Mouse (Mus musculus) kidney, adult 18-20 months (tissue): Measurements from ENCODE around the gene Gpcpd1.
"Not testable (repeated sequence)": the region's sequence is repeated elsewhere in the genome, so short reads cannot be mapped to it uniquely, and the experiment has no call there.

ENCODE experiments used
- DNase-seq: peaks from one replicate; pipeline ENCODE4 v3.0.0; 2021

Gene Gpcpd1

GRCm38 (mm10) chr2:132587240-132587779, at the start of gene Gpcpd1:
Gpcpd1 (minus strand) TSS chr2:132587729.
- no peak for DNase-seq

- DNase-seq: no peak
Observed at GRCm38 (mm10) chr2:132636534-132636933, 49.0 kb upstream of the Gpcpd1 start.

- no peak for DNase-seq
Observed at GRCm38 (mm10) chr2:132628626-132629025, 41.1 kb upstream of the Gpcpd1 start.

DNA sequence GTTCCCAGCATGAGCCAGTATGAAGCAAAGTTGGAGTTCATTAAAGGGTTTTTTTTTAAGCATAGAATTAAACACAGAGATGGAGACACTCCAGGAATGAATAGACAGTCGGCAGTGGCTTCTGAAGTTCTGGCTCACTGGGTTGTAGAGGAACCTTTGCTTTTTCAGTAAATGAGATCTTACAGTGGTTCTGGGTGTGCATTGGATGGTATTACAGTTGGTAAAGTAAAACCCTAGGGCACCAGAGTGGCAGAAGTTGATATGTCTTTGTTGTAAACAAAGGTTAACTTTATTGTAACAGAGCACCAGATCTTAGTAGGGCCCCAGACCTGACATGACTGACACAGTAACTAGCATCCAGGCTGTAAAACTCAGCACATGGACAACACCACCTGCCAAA, 35.6 kb upstream of the Gpcpd1 start:
- no peak for DNase-seq

GRCm38 (mm10) chr2:132617693-132618092, 30.2 kb upstream of the Gpcpd1 start:
- no peak for DNase-seq

DNA sequence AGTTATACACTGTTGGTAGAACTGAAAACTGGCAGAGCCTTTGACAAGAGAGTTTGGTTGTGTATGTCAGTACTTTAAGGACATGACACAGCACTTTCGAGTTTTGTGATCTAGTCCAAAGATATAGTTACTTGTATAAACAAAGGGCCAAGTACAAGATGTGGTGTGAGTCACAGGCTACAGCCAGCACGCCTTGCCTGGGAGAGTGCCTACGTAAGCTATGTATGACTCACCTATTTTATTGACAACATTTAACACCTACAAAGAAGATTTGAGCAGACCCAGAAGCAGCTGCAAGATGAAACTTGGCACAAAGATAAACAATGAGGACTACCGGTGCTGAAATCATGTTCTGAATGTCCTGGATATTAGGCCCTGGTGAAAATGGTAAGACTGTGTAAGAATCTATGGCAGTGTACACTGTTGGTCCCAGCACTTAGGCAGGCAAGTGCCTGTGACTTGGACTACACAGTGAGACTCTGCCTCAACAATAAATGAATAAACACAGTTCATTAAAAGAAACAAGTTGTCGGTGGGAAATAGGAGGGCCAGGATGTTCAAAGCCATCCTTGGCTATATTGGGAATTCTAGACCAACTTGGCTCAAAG, 26.2 kb upstream of the Gpcpd1 start:
- no peak for DNase-seq

DNA sequence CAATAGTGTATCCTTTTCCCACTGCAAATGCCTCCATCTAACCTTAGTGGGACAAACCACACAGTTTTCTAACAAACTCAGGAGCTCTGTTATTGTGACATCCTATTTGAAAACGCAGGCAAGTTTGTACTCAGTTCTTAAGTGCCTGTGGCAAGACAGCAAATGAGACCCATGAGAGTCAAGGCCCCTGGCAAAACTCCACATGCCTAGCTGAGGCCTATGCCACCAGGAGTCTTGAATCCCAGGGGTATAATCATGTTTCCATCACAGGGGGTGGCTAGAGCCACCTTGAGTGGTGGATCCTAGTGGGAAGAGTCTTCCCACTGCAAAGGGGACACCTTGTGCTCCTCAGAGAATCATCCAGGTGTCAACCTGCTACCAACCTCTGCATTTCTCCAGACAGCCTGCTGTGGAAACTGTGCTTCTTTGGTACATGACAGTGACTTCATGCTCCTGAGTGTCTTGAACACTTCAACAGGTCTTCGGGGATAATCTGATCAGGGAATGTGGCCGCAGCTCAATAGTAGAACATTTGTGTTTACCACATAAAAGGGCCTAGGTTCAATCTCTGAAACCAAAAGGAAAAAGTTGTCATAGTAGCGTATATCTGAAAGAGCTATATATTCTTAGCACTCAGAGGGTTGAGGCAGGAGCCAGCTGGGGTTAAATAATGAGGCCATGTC, 24.2 kb upstream of the Gpcpd1 start:
- no peak for DNase-seq

DNA sequence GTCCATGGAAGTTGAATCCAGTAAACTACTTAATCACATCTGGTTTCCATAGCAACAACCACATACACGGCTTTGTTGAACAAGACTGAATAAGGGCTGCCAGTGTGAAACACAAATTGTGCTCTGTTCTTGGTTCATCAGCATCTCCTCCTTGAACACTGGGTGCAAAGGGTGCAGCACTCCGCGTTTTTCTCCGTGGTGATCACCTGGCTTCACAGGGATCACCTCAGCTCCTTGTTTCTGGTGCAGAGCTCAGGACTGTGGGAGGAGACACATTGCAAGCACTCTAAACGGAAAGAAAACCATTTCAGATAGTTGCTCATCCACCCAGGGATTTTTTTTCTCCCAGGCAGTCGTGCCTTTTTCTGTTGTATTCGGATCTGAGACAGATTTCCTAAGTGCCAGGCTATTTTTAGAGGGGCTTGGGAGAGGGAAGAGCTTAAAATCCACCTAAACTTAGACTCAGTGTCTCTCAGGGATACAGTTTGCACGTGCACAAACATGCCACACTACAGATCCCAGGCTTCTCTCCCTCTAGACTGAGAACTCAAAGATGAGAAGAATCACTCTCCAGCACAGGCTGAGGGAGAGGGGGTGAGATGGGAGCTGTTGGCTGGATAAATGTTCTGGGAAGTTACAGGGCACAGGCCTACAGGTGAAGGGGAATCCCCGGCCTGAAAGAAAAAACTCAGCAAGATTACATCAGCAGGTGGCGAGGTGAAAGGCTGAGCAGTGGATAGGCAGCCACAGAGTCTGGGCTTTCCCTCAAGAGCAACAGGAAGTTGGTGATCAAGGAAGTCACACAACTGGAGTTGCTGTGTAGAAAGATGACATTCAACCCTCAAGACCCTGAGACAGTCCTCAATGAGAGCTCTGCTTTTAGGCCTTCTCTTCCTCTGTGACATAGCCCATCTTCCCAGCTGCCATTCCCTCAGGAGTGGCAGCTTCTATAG, 19.9 kb upstream of the Gpcpd1 start:
- DNase-seq: no peak

DNA sequence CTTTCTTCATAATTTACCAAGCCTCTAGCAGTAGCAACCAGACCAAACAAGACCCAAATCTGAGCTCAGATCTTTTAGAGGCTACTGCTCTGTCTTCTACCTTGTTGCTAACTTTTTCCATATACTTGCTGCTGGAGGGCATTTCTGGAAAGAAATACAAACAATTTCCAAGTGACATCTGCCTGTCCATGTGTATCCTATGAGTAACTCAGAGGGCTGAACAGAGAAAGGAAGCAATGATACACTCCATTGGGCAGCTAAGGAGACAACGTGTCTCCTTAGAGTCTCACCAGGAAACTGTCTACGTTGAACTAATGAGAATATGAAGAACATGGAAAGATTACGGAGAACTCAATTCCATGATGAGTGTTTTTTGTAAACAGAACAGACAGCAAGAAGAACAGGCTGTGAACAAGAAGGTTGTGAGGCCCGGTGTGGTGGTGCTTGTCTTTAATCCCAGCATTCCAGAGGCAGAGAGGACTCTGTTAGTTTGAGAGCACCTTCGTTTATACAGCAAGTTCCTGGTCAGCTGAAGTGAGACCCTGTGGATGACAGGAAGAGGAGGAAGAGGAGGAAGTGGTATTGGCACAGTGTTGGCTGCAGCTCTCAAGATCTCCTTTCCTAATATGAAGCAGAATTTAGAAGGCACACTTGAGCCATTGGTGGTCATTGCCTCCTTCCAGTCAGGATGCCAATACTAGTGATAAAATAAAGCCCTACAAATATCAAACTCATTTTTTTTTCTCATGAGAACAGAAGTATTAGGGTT, 18.4 kb upstream of the Gpcpd1 start:
- DNase-seq: no peak

DNA sequence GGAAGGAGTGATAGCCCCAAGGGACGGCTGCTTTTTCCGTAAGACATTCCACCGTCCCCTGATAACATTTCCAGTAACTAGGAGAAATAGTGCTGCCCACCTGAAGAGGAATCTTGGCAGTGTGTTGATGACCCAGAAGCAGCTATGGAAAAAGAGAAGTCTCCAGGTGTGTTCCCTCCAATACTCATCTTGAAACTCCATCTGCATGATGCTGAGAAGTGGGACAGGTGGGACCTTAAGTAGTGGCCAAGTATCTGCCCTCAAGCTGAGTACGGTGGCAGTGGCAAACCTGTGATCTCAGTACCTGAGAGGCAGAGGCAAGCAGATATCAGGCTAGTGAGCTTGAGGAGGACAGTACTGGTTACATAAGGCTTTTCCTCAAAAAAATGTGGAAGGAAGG, 17.4 kb upstream of the Gpcpd1 start:
- no peak for DNase-seq

DNA sequence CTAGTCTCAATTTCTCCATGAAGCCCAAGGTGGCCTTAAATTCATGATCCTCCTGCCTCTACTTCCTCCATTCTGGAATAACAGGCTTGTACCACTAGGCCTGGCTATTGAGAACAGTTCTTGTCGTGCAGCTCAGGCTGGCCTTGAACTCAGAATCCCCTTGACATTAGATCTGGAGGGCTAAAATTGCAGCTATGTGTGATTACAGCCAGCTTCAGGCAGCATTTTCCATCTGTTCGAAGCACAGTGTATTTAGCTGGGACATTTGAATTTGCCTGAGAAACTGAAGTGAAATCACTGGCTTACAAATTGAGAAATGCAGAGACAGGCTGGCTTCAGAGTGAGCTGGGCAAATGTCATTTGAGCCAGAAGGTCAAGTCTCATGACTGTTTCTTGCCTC, 16.2 kb upstream of the Gpcpd1 start:
- no peak for DNase-seq

- no peak for DNase-seq
Observed at GRCm38 (mm10) chr2:132601777-132602176, 14.2 kb upstream of the Gpcpd1 start.

GRCm38 (mm10) chr2:132600081-132600480, 12.6 kb upstream of the Gpcpd1 start:
- no peak for DNase-seq

- no peak for DNase-seq
Observed at GRCm38 (mm10) chr2:132599127-132599526, 11.6 kb upstream of the Gpcpd1 start.

GRCm38 (mm10) chr2:132597866-132598480, 10.4 kb upstream of the Gpcpd1 start:
- peak; percentile 45 for DNase-seq

GRCm38 (mm10) chr2:132597226-132597625, 9.7 kb upstream of the Gpcpd1 start:
- no peak for DNase-seq

DNA sequence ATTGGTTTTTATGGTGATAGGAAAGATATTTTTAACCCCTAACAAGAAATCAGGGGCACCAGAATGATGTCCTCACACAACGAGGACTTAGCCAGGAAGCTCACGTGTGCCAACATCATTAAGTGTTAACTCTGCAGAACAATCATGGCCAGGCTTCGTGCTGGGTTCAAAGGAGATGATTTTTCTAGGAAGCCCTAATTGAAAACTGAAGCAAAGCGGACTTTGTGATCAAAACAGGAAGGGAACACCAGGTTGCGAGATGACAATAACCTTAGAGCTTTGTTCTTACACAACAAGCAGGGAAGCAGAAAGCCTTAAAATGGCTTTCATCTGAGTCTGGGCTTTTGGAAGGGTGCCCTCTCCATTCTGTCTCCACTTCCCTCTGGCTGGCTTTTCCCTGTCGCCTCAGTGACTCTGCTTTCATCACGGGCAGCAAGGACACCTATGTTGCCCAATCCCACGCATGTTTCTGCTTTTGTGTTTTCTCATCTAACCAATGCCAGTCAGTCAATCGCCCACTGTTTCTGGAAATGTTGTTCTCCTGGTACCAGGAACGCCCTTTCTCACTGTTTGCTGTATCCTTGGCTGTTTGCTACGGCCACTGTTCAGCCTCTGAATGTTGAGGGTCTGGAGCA, 8.2 kb upstream of the Gpcpd1 start:
- DNase-seq: no peak

DNA sequence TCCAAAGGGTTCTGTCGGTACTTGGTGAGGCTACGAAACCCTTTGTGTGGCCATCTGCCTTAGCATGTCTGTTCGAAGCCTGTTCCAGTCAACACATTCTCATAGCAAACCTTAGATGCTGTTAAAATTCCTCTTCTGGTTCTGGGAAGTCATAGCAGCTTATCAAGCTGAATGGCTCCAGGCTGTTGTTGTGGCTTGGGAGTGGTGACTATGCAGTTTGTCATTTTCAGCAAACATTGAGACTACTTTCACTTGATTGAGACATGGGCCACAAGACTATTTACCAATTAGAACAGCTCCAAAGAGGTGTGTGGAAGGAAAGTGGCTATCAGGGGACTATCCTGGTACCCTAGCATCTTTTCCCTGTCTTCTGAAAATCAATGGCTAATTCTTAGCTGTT, 4.6 kb upstream of the Gpcpd1 start:
- no peak for DNase-seq

DNA sequence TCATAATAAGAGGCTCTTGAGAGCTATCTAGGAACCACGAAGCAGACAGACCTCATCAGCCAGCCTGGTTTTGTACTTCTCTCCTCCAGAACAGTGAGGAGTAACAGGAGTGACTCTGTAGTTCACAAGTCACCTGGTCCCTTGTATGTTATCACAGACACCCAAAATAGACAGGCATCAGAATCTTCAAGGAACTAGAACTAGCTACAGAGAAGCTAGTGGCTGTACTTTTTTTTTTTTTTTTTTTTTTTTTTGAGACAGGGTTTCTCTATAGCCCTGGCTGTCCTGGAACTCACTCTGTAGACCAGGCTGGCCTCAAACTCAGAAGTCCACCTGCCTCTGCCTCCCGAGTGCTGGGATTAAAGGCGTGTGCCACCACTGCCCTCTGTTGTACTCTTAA, 4.0 kb upstream of the Gpcpd1 start:
- not testable (repeated sequence) for DNase-seq

DNA sequence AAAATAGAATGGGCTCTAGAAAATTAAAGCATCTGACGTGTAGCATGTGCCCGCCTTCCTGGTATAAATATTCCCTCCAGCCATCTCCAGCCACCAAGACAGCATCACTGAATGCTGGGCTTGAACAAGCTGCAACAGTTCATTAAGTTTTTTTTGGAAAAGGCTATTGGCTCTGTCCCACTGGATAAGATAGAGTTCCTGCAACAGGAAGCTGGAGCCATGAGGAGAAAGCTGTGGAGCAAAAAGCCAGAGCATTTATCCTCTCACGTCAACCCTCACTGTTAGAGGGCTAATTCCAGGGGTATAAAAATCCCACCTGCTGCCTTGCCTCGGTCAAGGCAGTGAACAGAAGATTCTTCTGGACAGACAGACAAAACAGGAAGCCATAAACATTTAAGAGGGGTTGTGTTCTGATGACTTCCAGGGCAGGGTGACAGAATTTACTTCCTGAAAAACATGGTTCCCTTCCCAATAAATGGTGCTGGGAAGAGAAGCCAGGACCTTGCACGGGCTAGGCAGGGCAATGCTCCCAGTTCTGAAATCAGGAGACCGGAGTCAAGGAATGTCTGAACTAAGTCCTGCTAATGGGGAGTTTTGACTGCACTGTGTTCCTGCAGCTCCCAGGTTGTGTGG, 2.5 kb upstream of the Gpcpd1 start:
- no peak for DNase-seq

DNA sequence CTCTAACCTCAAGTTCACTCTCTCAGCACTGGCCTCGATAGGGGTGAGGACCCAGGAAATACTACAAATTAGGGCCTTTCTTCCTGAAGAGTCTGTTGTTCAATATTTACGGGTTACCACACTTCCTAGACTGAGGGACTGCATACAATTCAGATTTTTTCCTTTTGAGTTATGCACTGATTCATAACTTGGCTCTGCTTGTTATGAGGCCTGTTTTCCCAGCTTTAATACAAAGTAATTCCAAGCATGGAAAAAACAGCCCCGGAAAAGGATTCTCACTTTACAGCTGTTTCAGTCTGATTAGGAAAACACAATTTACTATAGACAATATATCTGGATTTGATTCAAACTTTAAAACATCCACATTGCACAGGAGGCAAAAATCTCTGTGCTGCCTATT, 1.5 kb downstream of the Gpcpd1 start:
- no peak for DNase-seq
